Mouse (Mus musculus): Measurements from ENCODE around the gene Tspan7. TPM values are rescaled to one million over a fixed set of nuclear protein-coding genes. Genes with fewer than 3 reads are reported as not detected.

Tspan7 gene
- total RNA-seq (2021): 100 to 1,000 TPM; 876 to 991 TPM

DNA sequence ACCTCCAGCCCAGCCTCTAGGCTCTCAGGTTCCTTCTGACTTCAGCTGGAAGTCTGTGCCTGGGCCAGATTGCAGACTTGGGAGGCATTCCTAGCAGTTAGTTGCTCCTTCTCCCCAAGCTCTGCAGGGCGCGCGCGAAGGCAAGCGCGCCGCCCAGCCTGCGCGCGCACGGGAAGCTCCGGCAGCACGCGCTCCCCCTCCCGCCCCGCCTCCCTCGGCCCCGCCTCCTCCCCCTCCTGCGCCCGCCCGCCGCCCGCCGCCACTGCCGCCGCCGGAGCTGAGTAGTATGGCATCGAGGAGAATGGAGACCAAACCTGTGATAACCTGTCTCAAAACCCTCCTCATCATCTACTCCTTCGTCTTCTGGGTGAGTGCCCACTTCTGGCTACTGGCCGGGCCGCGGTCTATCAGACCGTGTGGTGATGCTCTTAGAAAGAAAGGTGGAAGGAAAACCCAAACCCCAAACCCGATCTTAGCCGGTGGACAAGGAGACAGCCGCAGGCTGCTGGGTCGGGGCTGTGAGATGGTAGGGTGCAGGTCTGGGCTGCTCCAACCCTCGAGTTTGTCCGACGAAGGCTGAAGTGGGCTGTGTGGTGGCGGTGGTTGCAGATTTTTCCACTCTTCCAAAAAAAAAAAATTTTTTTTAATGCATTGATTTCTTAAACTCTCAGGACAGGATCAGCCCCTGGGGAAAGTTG is at the start of gene Tspan7:
Gene Tspan7, plus strand, starts transcription at position 287 of the 698 bp plus-strand sequence.
- intact Hi-C loops (cut with DNase I): no loop called here
- peak; percentile 45 to 79 for DNase-seq (ENCODE audit: extremely low spot score in 1 of 2, low spot score in 2 of 2)

DNA sequence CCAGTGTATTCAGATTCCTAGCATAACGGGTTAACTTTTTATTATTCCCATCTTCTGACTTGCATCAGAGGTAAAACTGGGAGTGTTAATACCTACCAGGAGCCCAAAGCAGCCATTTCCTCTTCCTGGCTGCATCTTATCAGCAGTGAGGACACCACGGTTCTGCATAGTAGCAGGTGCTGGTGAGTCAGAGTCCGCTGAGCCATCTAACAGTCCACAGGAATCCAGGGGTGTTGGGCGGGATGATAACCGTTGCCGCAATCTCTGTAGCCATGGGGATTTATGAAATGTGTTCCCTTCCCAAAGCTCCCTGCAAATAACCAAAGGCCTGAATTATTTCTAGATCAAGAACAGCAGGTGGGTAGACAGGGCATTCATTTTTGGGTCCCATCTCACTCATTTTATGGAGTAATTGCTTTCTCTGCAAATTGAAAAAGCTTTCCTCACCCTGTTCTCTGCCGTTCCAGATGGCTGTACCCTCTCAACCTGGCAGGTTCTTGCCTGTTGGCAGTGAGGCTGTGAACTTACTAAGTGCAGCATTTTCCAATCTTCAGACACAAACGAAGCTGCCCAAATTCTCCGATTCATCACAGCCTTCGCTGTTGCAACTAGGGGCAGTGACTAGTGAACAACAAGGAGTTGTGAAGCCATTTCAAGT is 35.5 kb upstream of the Tspan7 start:
- intact Hi-C loops (cut with DNase I): no loop called here

DNA sequence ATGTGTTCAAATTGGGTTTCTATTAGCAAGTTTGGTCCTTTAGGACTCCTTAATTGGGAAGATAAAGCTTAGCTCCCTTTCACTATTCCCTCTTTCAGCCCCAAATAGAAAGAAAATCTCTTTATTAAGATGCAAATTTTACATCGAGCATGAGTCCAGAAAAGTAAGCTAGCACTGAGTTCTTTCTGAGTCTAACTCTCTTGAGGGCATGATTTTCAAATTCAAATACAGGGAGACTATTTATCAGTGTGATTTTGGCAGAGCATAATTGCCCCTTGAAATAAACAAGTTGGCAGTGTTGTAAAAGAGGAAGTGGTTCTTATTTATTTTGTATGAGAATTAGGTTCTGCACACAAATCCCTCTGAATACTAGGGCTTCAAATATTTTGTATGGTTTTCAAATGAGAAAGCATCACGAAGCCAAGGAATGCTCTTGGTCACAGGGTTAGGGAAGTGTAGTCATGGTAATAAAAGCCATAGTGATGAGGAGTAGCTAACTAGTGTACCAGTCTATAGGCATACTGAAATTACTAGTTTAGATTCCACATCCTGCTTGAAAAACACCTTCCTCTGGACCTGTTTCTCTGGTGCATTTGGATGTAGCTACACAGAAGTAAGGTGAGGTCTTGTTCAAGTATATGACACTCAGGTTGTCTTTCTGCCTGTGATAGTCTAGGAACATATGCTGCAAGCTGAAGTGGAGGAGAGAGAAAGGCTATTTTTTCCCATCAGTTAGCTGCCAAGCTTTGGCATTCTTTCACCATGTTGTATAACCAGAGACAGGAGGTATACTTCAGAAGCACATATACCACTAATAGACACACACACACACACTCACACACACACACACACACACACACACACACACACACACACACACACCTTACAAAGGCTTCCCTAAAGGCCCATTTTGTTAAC is 34.6 kb upstream of the Tspan7 start:
- DNase-seq (ENCODE audit: extremely low spot score in 1 of 2, low spot score in 2 of 2): peak in 1 of 2 experiments; percentile 14
- intact Hi-C loops (cut with DNase I): loop anchor here (10.0 kb wide), 1 partner anchor 216 kb away; no protein-coding TSS in a partner anchor

More for the DNA sequence above, 35.5 kb upstream of the Tspan7 start:
- peak; percentile 15 to 50 for DNase-seq (ENCODE audit: extremely low spot score in 1 of 2, low spot score in 2 of 2)

DNA sequence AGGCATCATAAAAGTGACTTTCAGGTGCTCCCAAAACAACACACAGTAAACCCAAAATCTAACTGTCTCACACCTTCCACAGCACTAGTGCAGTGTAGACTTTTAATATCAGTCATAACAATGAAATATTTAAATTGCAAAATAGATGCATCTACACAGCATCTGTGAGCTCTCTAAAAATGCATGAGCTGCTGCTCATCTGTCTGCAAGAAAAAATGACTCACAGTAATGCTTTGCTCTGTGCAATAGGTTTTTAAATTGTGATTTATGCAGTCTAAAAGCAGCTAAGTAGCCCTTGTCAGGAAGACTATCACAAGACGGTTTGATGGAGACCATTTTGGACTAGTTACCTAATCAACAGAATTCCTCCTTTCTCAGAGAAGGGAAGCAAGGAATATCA is 31.2 kb upstream of the Tspan7 start:
- intact Hi-C loops (cut with DNase I): loop anchor here (10.0 kb wide), 1 partner anchor 219 kb away; no protein-coding TSS in a partner anchor
- DNase-seq (ENCODE audit: extremely low spot score in 1 of 2, low spot score in 2 of 2): no peak

DNA sequence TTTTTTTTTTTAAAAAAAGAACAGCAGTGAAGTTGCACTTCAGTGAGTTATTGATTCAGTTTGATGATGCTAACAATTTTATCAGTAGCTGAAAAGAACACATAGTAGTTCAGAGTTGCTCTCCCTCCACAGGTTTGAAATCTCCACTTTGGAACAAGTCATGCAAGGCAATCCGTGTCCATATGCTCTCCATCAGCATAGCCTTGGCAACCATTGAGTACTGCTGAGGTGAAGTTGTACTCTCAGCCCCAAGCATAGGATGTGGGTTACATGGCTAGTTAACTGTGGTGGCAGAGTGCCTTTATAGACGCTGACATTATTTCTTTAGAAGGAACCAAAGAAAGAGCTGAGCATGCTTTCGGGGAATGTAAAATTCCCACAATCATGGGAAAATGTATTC is 27.7 kb upstream of the Tspan7 start:
- DNase-seq (ENCODE audit: extremely low spot score in 1 of 2, low spot score in 2 of 2): no peak
- intact Hi-C loops (cut with DNase I): loop anchor here (10.0 kb wide), 1 partner anchor 222 kb away; no protein-coding TSS in a partner anchor

DNA sequence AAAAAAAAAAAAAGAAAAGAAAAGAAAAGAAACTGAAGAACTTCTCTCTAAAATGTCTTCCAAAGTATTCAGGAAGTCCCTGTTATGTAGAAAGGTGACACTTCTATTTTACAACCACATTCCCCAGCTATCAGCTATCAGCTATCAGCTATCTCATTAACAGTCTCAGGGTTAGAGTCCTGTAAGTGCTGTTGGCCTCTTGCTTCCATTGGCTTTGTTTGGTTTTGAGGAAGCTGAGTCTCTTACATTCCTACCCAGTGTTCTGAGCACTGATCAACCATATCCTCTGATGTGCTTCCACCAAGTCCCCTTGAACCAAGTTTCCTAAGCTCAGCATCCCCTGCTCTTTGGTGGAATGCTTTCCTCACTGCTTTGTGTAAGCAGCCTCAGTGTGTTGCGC is 7.9 kb upstream of the Tspan7 start:
- intact Hi-C loops (cut with DNase I): no loop called here
- DNase-seq (ENCODE audit: extremely low spot score in 1 of 2, low spot score in 2 of 2): no peak

DNA sequence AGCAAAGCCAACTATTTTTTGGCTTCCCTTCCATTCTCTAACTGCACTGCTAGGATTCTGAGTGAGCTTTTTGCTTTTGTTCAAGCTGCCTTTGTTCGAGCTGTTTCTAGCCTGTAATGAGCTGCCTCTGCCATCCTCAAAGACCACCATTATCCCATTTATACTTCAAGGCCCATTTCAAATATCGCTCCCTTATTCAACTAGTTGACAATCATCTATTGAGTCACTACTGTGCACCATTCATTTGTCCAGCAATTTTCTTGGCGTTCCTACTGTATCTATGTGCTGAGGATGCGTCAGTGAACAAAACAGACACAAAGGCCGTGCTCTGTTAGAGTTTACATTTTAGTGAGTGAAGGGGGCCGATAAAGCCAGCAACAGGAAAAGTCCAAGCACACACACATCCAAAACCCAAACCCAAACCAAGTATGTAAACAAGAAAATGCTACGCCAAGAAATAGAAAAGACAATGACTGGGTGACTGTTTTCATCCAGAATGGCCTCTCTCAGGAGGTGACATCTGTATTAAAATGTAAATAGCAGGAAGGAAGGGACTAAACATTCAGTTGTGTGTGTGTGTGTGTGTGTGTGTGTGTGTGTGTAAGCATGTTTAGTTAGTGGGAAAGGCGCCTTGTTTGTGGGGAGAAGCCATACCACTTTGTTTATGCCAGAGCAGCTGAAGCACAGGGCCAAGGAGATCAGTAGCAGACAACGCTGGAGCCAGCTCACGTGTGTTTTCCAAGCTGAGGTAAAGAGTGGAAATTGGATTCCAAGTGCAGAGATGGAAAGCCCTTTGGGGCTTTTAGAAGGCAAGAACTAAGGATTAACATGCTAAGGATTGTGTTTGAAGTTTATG is 5.7 kb upstream of the Tspan7 start:
- DNase-seq (ENCODE audit: extremely low spot score in 1 of 2, low spot score in 2 of 2): no peak
- intact Hi-C loops (cut with DNase I): no loop called here

DNA sequence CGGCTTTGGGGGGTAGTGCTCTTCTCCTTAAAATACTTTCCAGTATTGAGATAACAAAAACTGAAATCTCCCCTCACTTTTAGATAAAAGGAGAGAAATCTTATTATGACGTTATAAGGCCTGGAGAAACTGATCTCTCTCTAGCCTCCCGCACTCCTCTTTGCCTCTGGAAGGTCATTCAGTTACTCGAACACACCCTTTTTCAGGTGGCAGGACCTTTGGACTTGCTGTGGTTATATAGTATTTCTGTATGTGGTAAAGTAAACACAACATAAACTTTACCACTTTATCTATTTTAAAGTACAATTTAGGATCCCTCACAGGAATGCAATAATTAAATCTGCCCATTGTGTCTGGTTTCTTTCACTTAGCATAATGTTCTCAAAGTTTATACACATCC is 5.0 kb upstream of the Tspan7 start:
- DNase-seq (ENCODE audit: extremely low spot score in 1 of 2, low spot score in 2 of 2): no peak
- intact Hi-C loops (cut with DNase I): no loop called here

DNA sequence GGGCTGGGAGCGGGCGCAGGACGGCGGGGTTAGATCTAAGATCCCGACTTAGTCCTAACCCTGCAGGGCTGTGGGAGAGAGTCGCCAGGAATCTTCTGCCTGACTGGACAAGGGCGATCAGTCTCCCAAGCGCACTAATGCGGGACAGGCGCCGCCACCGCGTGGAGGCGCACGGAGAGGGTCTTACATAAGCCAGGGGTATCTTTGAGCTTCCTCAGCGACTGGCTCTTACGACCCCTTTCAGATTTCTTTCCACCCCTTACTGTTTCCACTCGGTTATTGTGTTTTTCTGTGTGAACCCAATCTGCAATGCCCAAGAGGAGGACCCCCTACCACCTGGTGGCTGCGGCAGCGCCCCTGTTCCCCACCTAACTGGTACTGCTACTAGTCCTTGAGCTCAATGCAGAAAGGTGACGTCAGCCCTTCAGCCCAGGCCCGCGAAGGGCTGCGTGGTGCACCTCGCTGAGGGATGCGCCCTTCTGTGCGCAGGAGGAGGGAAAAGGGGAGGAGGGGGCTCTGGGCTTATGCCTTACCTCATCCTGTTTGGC is 780 bp downstream of the Tspan7 start:
- intact Hi-C loops (cut with DNase I): no loop called here
- DNase-seq (ENCODE audit: extremely low spot score in 1 of 2, low spot score in 2 of 2): peak; percentile 37 to 70

DNA sequence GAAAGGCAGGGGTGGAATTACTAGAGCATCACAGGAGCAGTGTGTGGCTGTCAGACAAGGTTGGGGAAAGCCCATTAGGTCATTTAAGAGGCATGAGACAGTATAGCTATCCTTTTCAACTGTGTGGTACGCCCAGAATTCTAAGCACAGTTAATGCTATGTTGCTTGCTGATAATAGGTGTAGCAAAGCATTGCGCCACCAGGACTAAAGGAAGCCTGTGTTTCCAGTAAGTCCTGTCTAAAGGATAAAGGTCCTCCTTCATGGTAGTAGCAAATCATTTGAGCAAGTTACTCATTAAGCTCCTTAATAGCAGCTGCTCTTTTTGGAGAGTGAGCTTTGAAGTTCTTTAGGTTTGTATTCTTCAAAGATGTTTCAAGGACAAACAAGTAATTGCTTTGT is 13.6 kb downstream of the Tspan7 start:
- no peak for DNase-seq (ENCODE audit: extremely low spot score in 1 of 2, low spot score in 2 of 2)
- intact Hi-C loops (cut with DNase I): no loop called here

DNA sequence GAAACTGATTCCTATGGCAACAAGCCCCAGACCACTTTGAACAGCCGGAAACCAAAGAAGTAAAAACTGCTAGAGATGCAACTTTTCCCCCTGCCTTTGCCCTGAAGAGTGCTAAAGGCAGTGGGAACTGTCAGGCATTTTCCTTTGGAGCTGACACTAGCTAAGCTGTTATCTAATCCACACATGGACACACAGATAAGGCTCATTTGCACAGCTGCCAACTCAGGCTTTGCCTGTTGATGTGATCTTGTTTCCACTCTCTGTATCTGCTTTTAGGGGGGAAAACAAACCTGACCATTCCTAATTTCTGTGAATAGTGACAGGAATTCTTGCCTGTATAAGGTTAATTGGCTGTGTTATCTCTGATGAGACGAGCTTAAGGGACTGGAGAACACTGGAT is 17.7 kb downstream of the Tspan7 start:
- no peak for DNase-seq (ENCODE audit: extremely low spot score in 1 of 2, low spot score in 2 of 2)
- intact Hi-C loops (cut with DNase I): no loop called here

DNA sequence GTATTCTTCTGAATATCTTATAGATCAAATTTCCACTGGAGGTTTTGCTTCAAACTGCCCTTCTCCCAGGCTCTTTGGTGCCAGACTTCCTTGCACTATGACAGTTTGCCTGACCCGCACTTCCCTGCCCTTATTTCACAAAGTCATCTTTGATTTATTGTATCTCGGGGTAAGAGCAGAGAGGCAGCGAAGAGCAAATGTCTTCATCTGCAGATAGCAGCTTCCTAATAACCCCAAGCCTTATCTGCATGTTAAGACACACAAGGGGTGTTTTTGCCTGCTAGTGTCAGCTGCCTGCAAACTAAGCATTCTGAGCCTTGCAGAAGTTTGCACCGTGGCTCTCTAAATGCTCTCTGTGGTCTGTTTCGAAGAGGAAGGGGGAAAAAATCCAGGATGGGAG is 29.5 kb downstream of the Tspan7 start:
- DNase-seq (ENCODE audit: extremely low spot score in 1 of 2, low spot score in 2 of 2): no peak
- intact Hi-C loops (cut with DNase I): no loop called here

DNA sequence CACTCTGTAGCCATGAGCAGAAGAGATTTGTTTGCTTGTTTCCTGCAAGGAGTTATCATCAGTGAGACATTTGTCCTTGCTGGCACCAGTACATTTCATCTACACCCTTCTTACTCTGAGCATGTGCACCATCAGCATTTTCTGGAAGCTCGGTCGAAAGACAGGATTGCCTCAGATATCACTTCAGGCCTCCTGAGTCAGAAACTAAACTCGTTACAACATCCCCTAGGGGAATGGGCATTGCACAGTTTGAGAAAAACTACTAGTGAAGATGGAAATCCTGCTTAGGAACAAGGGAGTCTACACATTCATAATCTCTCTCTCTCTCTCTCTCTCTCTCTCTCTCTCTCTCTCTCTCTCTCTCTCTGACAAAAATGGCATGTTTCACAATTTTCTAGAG is 30.0 kb downstream of the Tspan7 start:
- intact Hi-C loops (cut with DNase I): no loop called here
- no peak for DNase-seq (ENCODE audit: extremely low spot score in 1 of 2, low spot score in 2 of 2)

DNA sequence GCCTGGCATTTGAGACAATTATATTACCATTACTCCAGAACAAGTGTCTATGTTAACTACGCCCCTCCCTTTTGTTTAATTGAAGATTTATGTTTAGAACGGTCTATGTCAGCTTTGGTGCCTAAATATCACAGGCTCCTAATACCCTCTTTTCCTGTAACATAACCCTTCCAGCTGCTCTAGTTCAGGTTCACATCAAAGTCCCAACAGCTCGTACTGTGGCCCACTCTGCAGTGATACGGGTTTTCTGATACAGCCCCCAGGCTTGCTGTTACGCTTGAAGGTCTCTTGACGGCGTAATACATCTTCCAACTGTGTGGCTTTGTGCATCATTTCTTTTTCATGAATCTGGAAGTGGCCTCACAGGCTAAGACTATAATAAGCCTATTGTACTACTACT is 31.5 kb downstream of the Tspan7 start:
- intact Hi-C loops (cut with DNase I): no loop called here
- no peak for DNase-seq (ENCODE audit: extremely low spot score in 1 of 2, low spot score in 2 of 2)

DNA sequence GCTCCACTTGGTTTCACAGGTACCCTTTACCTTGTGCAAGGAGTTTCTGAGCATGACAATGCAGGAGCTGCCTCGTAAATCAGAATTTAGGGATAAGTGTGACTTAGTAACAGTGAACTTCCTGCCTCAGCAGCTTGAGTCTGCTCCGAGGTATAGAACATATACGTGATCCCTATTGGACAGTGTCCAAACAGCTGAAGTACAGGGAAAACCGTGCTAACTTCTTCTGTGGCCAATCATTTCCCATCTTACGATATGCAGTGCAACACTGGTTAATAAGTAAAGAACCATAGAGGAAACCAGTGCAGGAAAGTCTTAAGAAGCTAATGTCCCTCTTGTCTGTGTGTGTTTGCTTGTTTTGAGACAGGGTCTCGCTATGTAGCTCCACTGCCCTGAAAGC is 32.0 kb downstream of the Tspan7 start:
- DNase-seq (ENCODE audit: extremely low spot score in 1 of 2, low spot score in 2 of 2): no peak
- intact Hi-C loops (cut with DNase I): no loop called here

DNA sequence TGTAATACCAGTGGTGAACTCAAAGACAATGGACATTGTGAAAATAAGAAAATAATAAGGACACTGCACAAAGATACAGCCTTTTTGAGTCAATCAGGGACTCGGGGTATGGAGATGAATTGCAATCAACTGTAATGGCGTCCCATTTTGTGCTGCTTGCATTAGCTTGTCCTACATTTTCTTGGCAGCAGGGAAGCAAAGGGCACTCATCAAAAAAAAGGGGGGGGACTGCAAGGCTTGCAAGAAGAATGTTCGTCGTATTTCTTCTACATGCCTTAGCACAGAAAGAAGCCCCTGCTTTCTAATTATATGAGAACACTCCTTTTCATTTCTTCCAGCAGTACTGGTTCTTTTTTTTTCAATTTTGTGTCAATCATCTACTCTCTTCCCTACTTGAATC is 32.8 kb downstream of the Tspan7 start:
- intact Hi-C loops (cut with DNase I): no loop called here
- DNase-seq (ENCODE audit: extremely low spot score in 1 of 2, low spot score in 2 of 2): no peak

DNA sequence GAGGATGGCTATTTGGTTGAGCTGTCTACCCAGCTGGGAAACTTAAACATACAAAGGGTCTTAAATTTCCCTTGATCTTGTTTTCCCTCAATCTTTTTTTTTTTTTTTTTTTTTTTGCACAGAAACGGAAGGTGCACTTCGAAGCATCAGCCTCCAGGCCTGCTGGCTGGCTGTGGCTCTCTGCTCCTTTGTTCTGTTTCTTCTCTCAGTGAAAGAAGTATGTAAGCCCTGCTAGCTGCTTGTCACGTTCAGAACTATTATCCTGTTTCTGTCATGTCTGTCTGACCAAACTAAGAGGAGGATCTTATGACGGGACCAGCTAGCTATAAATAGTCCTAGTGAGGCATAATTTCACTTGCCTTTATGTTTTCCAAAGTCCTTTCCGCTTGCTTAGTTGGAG is 33.6 kb downstream of the Tspan7 start:
- intact Hi-C loops (cut with DNase I): no loop called here
- peak in 1 of 2 experiments; percentile 15 for DNase-seq (ENCODE audit: extremely low spot score in 1 of 2, low spot score in 2 of 2)

DNA sequence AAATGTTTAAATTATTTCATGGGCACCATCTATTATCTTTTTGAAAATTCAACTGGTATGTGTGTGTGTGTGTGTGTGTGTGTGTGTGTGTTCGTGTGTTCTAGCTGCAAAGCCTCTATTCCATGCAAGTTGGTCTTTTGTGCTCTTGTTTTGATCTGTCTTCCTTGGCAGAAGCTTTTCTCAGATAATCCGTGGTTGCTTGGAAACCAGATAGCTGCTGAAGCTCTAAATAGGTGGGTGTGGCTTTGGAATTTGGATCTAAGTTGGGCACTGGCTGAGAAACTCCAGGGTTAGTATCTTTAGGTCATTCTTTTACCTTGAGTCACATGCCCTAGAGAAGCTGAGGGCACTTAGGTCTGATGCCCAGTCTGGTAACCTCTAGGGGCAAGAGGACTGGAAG is 50.5 kb downstream of the Tspan7 start:
- no peak for DNase-seq (ENCODE audit: extremely low spot score in 1 of 2, low spot score in 2 of 2)
- intact Hi-C loops (cut with DNase I): no loop called here

All from left cerebral cortex, postnatal 10 days (tissue).